Comparison of ENCODE assay signal across 8 mouse cellular contexts in genomic region chr1:55237643-55238161, GRCm38 (mm10). TPM values are rescaled to one million over a fixed set of nuclear protein-coding genes. Genes with fewer than 3 reads are reported as not detected.
DNase-seq lines count a peak whose midpoint lies in the region; ATAC-seq and TF ChIP-seq lines count a peak whose summit lies in the region.

No protein-coding gene starts in this region.

- peak overlapping the region; percentile 82 for H3K4me3 ChIP-seq in left cerebral cortex, adult 2 months
- peak overlapping the region; percentile 74 for H3K4me3 ChIP-seq in embryonic facial prominence, embryonic 15.5 days (replicated peaks)
- H3K4me3 ChIP-seq in hindbrain, embryonic 15.5 days: peak overlapping the region; percentile 82
- peak overlapping the region; percentile 74 for H3K4me3 ChIP-seq in liver, embryonic 12.5 days

- H3K27me3 ChIP-seq in embryonic facial prominence, embryonic 15.5 days: no peaks in the 10 kb centered on the region
- no peaks in the 10 kb centered on the region for H3K27me3 ChIP-seq in hindbrain, embryonic 15.5 days
- H3K27me3 ChIP-seq in liver, embryonic 12.5 days (replicated peaks): 0 out of 2 replicates have a peak, but pooled peaks cover 3% of the 10 kb centered on the region

- H3K9ac ChIP-seq in embryonic facial prominence, embryonic 15.5 days: peak overlapping the region; percentile 69
- H3K9ac ChIP-seq in hindbrain, embryonic 15.5 days: peak overlapping the region; percentile 78
- H3K9ac ChIP-seq in liver, embryonic 12.5 days: peak overlapping the region; percentile 85

- peak overlapping the region; percentile 82 for H3K27ac ChIP-seq in left cerebral cortex, adult 2 months
- H3K27ac ChIP-seq in embryonic facial prominence, embryonic 15.5 days (replicated peaks): peak overlapping the region; percentile 56
- H3K27ac ChIP-seq in hindbrain, embryonic 15.5 days (replicated peaks): peak overlapping the region; percentile 87
- peak overlapping the region; percentile 89 for H3K27ac ChIP-seq in liver, embryonic 12.5 days

- H3K9me3 ChIP-seq in embryonic facial prominence, embryonic 15.5 days (replicated peaks): no peaks in the 10 kb centered on the region
- H3K9me3 ChIP-seq in hindbrain, embryonic 15.5 days: no peaks in the 10 kb centered on the region
- no peaks in the 10 kb centered on the region for H3K9me3 ChIP-seq in liver, embryonic 12.5 days (replicated peaks)

- intact Hi-C loops in left cerebral cortex, adult 2 months (cut with DNase I): loop anchor here (1.0 to 2.0 kb wide), 4 partner anchors 77 to 637 kb away; partner anchors contain the start of gene Mob4

- H3K36me3 ChIP-seq in embryonic facial prominence, embryonic 15.5 days: no peaks in the 10 kb centered on the region
- no peaks in the 10 kb centered on the region for H3K36me3 ChIP-seq in hindbrain, embryonic 15.5 days
- peaks cover 15% of the 10 kb centered on the region for H3K36me3 ChIP-seq in liver, embryonic 12.5 days

- TF ChIP-seq CTCF in left cerebral cortex, adult 2 months (IDR thresholded peaks at IDR 0.05): no peak

- peaks cover 18% of the 10 kb centered on the region for H3K4me1 ChIP-seq in embryonic facial prominence, embryonic 15.5 days
- peaks cover 45% of the 10 kb centered on the region for H3K4me1 ChIP-seq in hindbrain, embryonic 15.5 days (replicated peaks)
- peaks cover 48% of the 10 kb centered on the region for H3K4me1 ChIP-seq in liver, embryonic 12.5 days

- peak overlapping the region; percentile 66 for H3K4me2 ChIP-seq in embryonic facial prominence, embryonic 15.5 days (replicated peaks)
- H3K4me2 ChIP-seq in hindbrain, embryonic 15.5 days: peak overlapping the region; percentile 92
- peak overlapping the region; percentile 92 for H3K4me2 ChIP-seq in liver, embryonic 12.5 days

- WGBS in embryonic facial prominence, embryonic 15.5 days: under 1% methylated on average over 23 of the region's 23 CpGs
- WGBS in hindbrain, embryonic 15.5 days: under 1% methylated on average over 23 of the region's 23 CpGs
- under 1% methylated on average over 23 of the region's 23 CpGs for WGBS in liver, embryonic 12.5 days (ENCODE audit: insufficient replicate concordance)

- ATAC-seq in embryonic facial prominence, embryonic 15.5 days (ENCODE audit: insufficient number of reproducible peaks, low FRiP score, low TSS enrichment, low read depth): peak; percentile 32; the same call in 1 of the 2 replicates
- ATAC-seq in hindbrain, embryonic 15.5 days (ENCODE audit: low FRiP score, low read depth): peak; percentile 2
- no peak; the same call in 1 of the 2 replicates for ATAC-seq in liver, embryonic 12.5 days

- peak; percentile 17 to 42 for DNase-seq in left cerebral cortex, adult 2 months (ENCODE audit: extremely low spot score in 1 of 2, low spot score in 2 of 2)
- DNase-seq in left cerebral cortex, adult 9 months (ENCODE audit: low spot score in 2 of 2): no peak
- DNase-seq in adrenal gland, postnatal 25 days: peak; percentile 23
- peak; percentile 48 for DNase-seq in retina, embryonic 14.5 days (ENCODE audit: low spot score)
- no peak for DNase-seq in spleen, adult 12 weeks (ENCODE audit: low spot score)

RNA-seq across cellular contexts. Expression of gene Mars2, which starts 0.7 kb away (rescaled TPM):
- total RNA-seq in left cerebral cortex, adult 2 months (2021): 10 to 100 TPM; 10.2 to 10.7 TPM
- 6.9 and 8.1 TPM in 2 replicates for total RNA-seq in adrenal gland, postnatal 25 days (2021)
- 2.4 and 2.5 TPM in 2 replicates for polyA plus RNA-seq in embryonic facial prominence, embryonic 15.5 days (2015; fragmentation: Nextera tagmentation; extraction: Ambion mirVana)
- polyA plus RNA-seq in hindbrain, embryonic 15.5 days (2015; fragmentation: Nextera tagmentation; extraction: Ambion mirVana): 3.4 TPM in 2 replicates
- polyA plus RNA-seq in liver, embryonic 12.5 days (2016; fragmentation: Nextera tagmentation; extraction: Ambion mirVana): 4.2 TPM in 2 replicates

RNA-seq across cellular contexts. Expression of gene Rftn2, which starts 11.1 kb away (rescaled TPM):
- total RNA-seq in left cerebral cortex, adult 2 months (2021): 10 to 100 TPM; 20.2 to 23.6 TPM
- 15.5 and 20.0 TPM in 2 replicates for total RNA-seq in adrenal gland, postnatal 25 days (2021)
- 23.1 and 23.3 TPM in 2 replicates for polyA plus RNA-seq in embryonic facial prominence, embryonic 15.5 days (2015; fragmentation: Nextera tagmentation; extraction: Ambion mirVana)
- polyA plus RNA-seq in hindbrain, embryonic 15.5 days (2015; fragmentation: Nextera tagmentation; extraction: Ambion mirVana): 11.0 and 11.8 TPM in 2 replicates
- polyA plus RNA-seq in liver, embryonic 12.5 days (2016; fragmentation: Nextera tagmentation; extraction: Ambion mirVana): 1.2 TPM in 2 replicates

Comparison
In these comparisons a context has a peak if more than half of its experiments do, and no peak if none do; other contexts are left out.
1. DNase-seq: peak in left cerebral cortex, adult 2 months (2 of 2), adrenal gland, postnatal 25 days (single experiment) and retina, embryonic 14.5 days (single experiment); none in left cerebral cortex, adult 9 months (0 of 2) and spleen, adult 12 weeks (single experiment).
2. Peak in every context shown above with its lines, with median percentiles within 50 percentile points of each other: H3K27ac ChIP-seq, H3K4me3 ChIP-seq, H3K4me2 ChIP-seq and H3K9ac ChIP-seq.